Mouse (Mus musculus) naive thymus-derived CD4-positive, alpha-beta T cell, adult 2 months (primary cell): ENCODE measurements around the gene Gsk3a.

ENCODE experiments used
- DNase-seq: peaks from one replicate; pipeline ENCODE4 v3.0.0-alpha.2; 2011; ENCODE audit warnings: low read depth

Gene Gsk3a

DNA sequence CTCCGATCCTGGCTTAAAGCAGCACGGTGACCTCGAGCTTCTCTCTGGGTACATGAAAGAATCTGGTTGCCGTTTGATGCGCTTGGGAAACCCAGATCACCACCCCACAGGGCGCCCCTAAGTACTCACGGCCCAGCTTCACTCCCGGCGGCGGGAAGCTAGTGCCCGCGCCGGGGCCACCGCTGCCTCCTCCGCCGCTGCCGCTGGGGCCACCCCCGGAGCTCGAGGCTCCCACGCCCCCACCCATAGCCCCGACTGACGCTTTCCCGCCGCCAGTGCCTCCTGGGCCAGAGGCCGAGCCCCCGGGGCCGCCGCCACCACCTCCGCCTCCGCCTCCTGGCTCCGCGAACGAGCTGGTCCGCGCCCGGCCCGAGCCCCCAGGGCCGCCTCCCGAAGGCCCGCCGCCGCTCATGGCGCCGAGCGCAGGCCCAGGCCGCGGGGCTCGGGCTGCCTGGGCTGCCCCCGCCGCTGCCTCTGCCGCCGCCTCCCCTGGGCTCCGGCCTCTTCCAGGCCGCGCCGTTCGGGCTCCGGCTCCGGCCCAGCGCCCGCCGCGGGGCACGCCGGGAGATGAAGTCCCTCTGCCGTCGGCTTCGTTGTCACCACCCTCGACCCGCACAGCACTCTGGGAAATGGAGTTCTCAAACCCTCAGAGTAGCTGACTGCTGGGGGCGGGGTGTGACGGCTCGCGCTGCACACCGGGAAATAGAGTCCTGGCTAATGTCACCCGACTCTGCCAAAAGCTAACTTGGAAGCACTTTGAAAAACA lies at the start of gene Gsk3a:
Gene Gsk3a (minus strand): TSS at position 603 of the 766 bp plus-strand sequence.
- peak; percentile 97 for DNase-seq

DNA sequence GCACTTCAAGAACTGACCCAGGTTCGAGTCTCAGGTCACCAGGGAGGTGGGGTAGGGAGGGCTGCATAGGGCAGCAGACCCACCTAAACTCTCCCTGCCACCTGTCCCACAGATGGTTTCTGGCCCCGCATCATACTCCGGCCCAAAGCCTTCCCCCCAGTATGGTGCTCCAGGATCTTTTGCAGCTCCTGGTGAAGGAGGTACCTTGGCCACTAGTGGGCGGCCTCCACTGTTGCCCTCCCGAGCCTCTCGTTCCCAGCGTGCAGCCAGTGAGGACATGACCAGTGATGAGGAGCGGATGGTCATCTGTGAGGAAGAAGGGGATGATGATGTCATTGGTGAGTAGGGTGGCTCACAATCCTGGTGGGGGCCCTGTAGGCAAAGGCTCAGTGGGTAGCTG lies 49.3 kb upstream of the Gsk3a start:
- DNase-seq = no peak

DNA sequence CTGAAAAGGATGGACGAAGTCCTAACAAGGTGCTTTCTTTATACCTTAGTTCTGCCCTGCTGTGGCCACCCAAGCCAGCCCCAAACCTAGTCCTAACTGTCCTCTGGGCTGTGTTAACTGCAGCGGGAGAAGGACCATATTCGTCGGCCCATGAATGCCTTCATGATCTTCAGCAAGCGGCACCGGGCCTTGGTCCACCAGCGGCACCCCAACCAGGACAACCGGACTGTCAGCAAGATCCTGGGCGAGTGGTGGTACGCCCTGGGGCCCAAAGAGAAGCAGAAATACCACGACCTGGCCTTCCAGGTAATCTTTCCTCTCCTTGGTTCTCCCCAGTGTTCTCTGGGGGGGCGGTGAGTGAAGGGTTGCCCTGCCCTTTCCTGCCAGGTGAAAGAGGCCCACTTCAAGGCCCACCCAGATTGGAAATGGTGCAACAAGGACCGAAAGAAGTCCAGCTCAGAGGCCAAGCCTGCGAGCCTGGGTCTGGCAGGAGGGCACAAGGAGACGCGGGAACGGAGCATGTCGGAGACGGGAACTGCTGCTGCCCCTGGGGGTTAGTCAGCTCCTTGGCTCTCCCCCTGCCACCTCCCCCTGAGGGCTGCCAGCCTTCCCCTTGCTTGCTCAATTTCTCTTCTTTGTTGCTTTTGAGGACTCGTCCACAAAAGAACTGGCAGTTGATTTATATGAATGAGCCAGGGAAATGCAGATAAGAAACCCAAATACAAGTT lies 48.0 kb upstream of the Gsk3a start:
- DNase-seq = no peak

- no peak for DNase-seq
Measured at GRCm38 (mm10) chr7:25284766-25285165, 47.1 kb upstream of the Gsk3a start.

GRCm38 (mm10) chr7:25284171-25284570 lies 46.5 kb upstream of the Gsk3a start:
- no peak for DNase-seq

GRCm38 (mm10) chr7:25283637-25284036 lies 46.0 kb upstream of the Gsk3a start:
- no peak for DNase-seq

GRCm38 (mm10) chr7:25282731-25283211 lies 45.1 kb upstream of the Gsk3a start:
- peak; percentile 64 for DNase-seq

GRCm38 (mm10) chr7:25281734-25282601 lies 44.3 kb upstream of the Gsk3a start:
- DNase-seq = peak; percentile 98

GRCm38 (mm10) chr7:25281166-25281733 lies 43.6 kb upstream of the Gsk3a start:
- no peak for DNase-seq

- no peak for DNase-seq
Measured at GRCm38 (mm10) chr7:25279861-25280791, 42.5 kb upstream of the Gsk3a start.

GRCm38 (mm10) chr7:25279076-25279860 lies 41.6 kb upstream of the Gsk3a start:
- DNase-seq = peak; percentile 95

DNA sequence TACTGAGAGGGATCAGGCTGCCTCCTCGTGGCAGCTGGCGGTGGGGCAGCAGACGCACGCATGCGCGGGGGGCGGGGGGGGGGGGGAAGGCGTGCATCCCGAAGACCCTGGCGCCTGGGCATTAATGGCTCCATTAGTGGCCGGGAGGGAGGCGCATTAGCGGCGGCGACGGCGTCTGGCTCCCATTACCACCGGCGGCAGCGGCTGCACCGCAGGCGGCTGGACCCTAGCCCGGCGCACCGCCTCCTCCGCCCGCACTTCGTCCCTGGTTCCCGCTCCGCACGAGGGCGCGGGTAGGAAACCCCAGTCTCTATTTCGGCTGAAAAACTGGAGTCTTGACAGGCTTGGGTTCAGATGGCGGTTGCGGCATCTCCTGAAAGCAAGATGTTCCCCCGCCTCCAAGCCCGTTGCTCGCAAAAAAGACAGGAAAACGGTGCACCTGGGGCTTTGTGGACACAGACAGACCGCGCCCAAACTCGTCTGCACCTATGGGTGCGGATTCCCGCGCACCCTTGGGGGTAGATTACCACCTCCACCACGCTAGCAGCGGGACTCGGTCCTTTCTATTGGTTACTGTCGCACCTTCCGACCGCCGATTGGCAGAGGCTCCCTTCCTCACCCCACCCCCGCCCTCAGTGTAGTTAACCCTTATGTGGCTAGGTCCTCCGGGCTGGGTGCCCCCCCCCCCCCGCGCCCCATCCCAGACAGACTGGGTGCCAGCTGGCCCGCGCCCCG lies 40.9 kb upstream of the Gsk3a start:
- DNase-seq = peak; percentile 96

DNA sequence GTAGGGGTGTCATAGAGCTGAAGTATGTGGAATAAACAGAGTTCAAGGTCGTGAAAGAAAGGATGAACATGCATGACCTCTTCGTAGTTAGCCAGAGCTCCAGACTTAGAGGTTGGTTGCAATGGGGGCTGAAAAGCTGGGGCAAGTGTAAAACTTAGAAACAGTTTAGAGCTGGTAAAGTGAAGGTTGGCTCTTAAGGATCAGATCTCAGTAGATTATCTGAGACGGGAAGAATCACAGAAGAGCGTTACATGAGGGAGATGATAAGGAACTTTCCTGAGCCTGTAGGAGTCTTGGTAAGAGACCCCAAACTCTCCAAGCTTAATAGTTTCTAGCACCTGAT lies 40.3 kb upstream of the Gsk3a start:
- DNase-seq = no peak

- no peak for DNase-seq
Measured at GRCm38 (mm10) chr7:25277405-25277804, 39.8 kb upstream of the Gsk3a start.

DNA sequence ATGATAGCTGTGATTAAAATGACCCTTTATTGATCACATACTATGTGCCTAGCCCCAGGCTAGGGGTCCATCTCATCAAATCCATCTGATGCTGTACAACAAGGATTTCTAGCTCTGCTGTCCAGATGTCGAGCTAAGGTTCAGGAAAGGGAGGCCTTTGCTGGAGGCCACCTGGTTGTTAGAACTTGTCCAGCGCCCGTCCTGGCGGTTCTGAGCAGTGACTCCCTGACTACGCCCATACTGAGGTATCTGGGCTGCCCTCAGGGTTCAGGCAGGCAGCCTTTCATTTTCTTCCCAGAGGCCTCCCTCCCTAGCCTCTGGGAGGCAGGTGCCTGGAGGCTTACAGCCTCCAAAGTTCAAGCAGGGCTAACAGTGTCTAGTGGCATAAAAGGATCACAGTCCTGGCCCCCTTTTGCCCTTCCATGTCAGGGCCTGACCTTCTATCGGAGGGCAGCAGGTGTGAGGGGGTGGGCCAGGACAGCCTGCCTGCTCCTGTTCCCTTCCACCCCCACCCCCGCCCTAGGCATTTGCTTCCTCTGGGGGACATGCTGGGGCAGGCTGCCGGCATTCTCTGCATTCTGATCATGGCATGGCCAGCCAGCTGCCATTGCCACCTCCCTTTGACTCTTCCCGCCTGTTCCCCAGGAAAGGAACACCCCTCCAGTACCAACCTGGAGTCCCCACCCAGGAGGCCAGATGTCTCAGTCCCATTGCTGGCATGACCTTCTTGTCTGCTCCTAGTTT lies 38.1 kb upstream of the Gsk3a start:
- DNase-seq = no peak

DNA sequence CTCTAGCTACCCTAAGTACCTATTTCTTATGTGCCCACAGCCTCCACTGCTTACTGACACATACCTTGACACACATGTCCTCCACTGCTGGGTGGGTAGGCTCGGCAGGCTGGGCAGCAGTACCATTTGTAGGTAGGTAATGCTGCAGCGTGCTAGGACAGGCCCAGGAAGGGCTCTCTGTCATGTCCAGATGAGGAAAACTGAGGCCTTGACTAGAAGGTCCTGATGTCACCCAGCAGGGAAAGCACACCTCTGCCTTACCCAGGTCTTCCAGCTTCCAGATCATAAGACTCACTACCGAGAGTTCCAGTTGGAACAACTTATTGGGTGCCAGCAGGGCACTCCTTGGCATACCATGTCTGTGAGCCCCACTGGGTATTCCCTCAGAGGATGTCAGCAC lies 37.3 kb upstream of the Gsk3a start:
- no peak for DNase-seq

GRCm38 (mm10) chr7:25274571-25274970 lies 36.9 kb upstream of the Gsk3a start:
- peak; percentile 73 for DNase-seq
